Mouse (Mus musculus): ENCODE data around the gene Kiz. TPM values are rescaled to one million over a fixed set of nuclear protein-coding genes. Genes with fewer than 3 reads are reported as not detected.

Kiz gene
- total RNA-seq, 2 experiments from 2014 or later = 24.5 to 25.5 TPM

GRCm38 (mm10) chr2:146975024-146975423 lies 119.4 kb downstream of the Kiz start:
- no peak for DNase-seq (ENCODE audit: low spot score in 2 of 2)

DNA sequence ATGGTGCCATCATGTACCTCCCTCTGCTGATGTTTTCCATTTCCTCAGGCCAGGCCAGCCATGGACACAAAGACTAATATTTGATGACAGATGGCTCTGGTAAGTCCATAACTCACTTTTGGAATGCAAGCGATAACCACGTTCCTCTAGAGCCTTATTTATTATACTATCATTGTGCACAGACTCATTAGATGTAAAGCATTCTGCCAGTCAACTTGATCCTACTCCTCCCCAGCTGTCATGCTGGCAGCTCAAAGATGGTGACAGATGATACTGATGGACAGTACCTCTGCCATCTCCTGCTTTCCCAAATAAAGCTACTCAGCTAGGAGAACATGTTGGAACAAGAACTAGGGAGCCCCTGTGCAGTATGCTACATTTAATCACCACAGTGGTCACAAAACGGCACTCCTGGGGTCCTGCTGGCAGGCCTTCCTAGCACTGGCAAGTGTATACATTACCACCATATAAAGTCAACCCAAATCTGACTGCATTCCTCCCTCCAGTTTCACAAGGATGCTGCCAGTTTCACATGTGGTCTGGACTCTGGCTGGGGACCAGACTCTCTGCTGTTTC lies 119.9 kb downstream of the Kiz start:
- DNase-seq (ENCODE audit: low spot score in 2 of 2) = peak in 1 of 2 experiments; percentile 7

- DNase-seq (ENCODE audit: low spot score in 2 of 2) = no peak
These were observed 127.1 kb downstream of the Kiz start for GRCm38 (mm10) chr2:146982786-146983185.

- DNase-seq (ENCODE audit: low spot score in 2 of 2) = no peak
These were observed 129.2 kb downstream of the Kiz start for GRCm38 (mm10) chr2:146984831-146985230.

DNA sequence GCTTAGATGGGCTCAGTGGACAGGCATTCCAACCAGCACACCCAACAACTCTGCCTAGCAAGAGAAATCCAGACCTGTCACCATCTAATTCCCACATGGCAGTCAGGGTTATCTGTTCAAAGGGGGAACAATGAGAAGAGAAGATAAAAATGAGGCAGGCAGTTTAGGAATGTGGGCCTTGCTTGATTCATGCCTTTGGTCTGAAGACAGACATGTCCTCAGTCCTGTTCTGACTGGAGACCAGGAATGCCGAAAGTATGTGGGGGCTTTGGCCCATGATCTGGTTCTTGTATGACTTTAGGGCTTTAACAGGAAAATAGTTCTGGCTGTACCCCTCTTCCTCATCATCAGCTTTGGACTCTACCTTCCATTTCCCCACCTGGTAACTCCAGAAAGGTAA lies 130.1 kb downstream of the Kiz start:
- no peak for DNase-seq (ENCODE audit: low spot score in 2 of 2)

DNA sequence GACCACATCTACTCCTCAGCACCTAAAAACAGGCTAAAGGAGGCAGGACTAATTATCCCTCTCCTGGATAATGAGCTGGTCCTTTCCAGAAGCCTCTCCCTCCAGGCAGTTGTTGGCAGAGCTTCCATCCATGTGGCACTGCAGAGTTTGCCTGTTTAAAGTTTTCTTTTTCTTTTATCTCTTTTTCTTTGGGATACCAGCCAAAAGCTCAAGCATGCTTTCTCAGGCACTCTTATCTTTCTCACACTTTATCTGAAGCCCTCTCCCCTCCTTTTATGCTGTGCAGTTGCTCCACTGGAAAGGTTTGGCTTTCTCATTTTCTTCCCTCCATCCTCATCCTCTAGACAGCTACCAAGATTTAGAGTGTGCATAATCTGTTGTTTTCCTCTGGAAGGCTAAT lies 130.8 kb downstream of the Kiz start:
- DNase-seq (ENCODE audit: low spot score in 2 of 2) = no peak

- DNase-seq (ENCODE audit: low spot score in 2 of 2) = no peak
These were observed 151.6 kb downstream of the Kiz start for GRCm38 (mm10) chr2:147007265-147007664.

DNA sequence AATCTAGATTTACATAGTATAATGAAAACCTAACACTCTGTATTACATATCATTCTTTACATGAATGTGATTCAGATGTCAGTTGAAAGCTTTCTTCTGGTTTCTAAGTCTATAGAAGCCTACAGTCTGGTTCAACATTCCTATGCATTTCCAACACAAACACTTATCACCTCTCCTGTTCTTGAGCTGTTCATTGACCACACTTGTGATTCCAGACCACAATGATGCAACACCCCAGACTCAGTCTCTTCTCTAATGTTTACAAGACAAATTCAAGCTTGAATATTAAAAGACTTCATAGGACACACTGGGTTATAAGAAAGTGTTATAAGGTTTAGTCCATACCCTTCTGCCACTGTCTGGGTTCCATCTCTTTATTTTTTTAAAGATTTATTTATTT lies 153.4 kb downstream of the Kiz start:
- DNase-seq (ENCODE audit: low spot score in 2 of 2) = no peak

GRCm38 (mm10) chr2:147010141-147010540 lies 154.5 kb downstream of the Kiz start:
- no peak for DNase-seq (ENCODE audit: low spot score in 2 of 2)

DNA sequence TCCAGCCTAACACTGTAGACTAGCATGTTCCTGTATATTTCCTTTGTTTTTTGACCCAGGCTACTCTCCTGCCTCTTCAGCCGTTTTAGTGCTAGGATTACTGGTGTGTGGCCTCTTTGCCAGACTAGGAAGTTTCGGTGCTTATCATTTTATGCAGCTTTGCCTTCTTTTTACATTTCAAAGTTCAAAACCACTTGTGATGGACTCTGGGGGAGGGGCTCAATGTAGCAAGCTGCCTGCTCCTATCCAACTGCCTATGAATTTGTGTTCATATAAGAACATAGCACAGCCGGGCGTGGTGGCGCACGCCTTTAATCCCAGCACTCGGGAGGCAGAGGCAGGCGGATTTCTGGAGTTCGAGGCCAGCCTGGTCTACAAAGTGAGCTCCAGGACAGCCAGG lies 155.3 kb downstream of the Kiz start:
- no peak for DNase-seq (ENCODE audit: low spot score in 2 of 2)

DNA sequence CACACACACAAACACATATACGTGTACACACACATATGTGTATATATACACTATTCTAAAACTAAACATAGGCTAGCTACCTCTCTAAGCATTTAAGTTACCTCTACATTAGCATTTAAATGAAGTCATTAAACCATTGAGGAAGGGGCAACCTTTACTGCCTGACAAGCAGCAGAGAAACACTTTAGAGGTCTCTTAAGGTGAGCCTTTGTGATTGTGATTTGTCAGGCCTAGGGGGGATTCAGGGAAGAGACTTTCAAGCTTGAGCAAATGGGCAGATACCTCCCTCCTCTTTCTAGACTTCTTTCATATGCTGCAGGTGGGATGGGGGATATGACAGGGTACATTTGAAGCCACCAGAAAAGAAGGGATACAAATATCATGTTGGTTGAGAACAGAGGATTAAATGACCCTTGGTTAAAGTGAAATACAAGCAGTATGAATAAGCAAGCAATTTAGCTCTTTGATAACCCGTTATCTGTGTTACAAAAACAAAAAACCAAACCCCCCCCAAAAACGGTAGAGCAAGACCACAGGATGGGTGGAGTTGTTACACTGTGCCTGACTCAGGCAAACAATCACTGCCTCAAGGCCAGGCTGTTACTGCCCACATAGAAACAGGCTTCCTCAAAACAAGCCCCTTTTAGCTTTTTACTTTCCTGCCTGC lies 155.9 kb downstream of the Kiz start:
- no peak for DNase-seq (ENCODE audit: low spot score in 2 of 2)

DNA sequence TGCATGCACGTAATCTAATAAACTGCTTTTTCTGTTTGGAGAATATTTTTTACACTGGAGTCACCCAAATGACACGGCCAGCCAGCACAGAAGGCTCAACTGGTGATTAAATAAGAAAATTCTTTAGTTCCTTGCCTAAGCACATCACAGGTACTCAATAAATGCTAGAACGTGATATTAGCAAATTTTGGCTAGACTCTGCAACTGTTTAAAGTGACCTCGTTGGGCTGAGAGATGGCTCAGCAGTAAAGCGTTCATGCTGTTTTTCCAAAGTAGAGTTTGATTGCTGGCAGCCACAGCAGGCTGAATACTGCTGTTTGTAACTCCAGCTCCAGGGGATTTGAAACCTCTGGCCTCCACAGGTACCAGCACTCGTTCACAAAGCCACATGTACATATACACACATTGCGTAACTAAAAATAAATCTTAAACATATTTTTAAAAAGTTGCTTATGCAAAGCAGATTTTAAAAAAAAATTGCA lies 156.5 kb downstream of the Kiz start:
- no peak for DNase-seq (ENCODE audit: low spot score in 2 of 2)

DNA sequence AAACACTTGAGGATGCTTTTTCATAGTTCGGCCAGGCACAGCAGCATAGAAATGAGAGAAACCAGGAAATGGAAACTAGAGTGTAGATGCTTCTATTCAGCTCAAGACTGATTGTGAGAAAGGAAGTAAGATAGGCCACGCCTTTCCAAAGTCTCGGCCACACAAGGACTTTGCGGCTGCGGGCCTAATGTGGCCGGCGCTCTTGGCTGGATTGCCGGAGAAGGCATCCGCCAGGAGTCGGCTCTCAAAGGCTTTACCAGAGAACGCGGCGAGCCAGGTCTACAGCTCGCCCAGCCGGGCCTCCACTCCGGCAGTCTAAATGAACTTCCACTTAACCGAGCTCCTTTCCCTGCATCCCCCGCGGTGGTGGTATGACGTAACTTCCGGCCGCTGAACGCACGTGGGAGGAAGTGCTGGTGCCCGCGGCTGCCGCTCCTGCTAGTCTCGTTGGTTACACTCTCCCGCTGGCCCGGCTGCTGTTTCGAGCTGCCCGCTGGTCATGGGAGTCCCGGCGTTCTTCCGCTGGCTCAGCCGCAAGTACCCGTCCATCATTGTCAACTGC lies 157.0 kb downstream of the Kiz start, which contains the start of gene Xrn2:
Gene Xrn2 (plus strand): TSS at position 374 of the 562 bp plus-strand sequence.
- peak; percentile 95 to 98 for DNase-seq (ENCODE audit: low spot score in 2 of 2)

DNA sequence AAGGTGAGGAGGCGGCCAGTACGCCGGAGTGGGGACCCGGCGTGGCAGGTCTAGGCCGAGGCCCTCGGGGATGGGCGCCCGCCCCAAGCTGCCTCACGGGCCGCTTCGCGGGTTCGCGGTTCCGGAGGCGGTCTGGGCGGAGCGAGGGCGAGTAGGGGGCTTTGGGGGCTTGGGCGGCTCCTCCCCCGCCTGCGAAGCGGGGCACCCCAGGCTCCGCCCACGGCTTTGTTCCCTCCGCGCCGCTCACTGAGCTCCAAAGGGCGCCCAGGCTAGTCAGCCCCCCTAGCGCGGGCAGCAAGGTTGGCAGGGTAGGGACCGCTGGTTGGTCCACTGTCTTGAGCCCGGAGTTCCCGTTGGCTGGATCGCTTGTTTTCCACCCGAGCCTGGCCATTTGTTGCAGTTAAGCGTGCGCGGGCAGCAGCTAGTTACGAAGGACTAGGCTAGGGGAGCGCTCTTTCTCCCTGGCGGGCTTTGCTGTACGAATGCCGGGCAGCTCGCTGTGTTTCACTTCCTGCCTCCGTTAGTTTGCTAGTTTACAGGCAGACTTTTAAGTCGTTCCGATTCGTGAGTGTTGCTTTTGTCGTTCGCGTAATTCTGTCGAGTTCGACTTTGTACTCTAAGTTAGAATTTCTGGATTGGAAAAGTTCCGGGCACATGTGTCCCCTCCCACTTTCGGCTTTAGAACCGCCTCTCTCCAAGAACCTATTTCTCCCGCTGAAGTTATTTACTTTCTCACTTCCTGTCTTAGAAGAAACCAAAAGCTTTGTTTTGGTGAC lies 157.7 kb downstream of the Kiz start:
- peak; percentile 57 to 65 for DNase-seq (ENCODE audit: low spot score in 2 of 2)

- DNase-seq (ENCODE audit: low spot score in 2 of 2) = no peak
These were observed 158.6 kb downstream of the Kiz start for GRCm38 (mm10) chr2:147014101-147014886.

Other genes starting within 250 kb of the Kiz start
- 10 to 100 TPM; 40.3 to 40.7 TPM for gene Xrn2, start 157.1 kb downstream of the Kiz start, total RNA-seq (2021)
- not detected for gene Nkx2-4, start 229.6 kb downstream of the Kiz start, total RNA-seq (2021)